Mouse (Mus musculus): ENCODE data around the gene Tmcc1. TPM values are rescaled to one million over a fixed set of nuclear protein-coding genes. Genes with fewer than 3 reads are reported as not detected.

Gene Tmcc1
- polyA plus RNA-seq, 1 experiment = 48.7 TPM

DNA sequence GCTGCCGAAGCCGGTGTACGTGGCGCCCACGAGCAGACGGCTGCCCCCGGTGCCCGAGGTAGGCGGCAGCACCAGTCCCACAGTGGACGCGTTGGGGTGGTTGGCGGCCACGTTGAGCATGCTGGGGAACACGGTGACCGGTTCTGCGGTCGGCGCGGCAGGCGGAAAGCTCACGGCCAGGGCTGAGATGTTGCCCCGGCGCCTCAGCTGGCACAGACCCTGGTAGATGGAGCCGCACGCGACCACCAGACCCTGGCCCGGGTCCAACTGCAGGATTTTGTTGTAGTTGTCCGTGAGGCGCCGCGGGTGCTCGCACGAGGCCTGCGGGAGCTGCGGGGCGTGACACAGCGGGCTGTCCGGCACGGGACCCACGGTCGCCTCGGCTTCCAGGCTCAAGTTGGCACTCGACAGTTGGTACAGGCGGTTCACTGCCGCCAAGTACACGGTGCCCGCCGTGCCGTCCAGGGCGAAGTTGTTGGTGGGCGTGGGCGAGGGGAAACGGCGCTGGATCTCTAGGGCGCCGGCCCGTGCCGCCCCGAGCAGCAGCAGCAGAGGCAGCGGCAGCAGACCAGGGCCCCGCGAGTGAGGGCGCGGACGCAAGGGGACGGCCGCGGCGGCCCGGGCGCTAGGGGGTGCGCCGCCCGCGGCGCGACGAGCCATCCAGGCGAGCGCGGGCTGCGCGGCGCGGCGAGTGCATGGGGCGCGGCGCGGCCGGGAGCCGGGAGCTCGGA lies 199.0 kb downstream of the Tmcc1 start:
- peak overlapping the region; percentile 82 for H3K27ac ChIP-seq (ENCODE audit: insufficient read depth, low read length)
- H3K4me3 ChIP-seq (ENCODE audit: insufficient read depth, low read length) = peak overlapping the region; percentile 81
- no peak for TF ChIP-seq POLR2A (IDR thresholded peaks at IDR 0.05; ENCODE audit: extremely low read depth, insufficient read depth, low read length)
- no peak for TF ChIP-seq CTCF (IDR thresholded peaks at IDR 0.05; ENCODE audit: extremely low read depth, insufficient read depth, low read length)
- peaks cover 7% of the 10 kb centered on the region for H3K4me1 ChIP-seq (ENCODE audit: control insufficient read depth, insufficient read depth, low read length)

DNA sequence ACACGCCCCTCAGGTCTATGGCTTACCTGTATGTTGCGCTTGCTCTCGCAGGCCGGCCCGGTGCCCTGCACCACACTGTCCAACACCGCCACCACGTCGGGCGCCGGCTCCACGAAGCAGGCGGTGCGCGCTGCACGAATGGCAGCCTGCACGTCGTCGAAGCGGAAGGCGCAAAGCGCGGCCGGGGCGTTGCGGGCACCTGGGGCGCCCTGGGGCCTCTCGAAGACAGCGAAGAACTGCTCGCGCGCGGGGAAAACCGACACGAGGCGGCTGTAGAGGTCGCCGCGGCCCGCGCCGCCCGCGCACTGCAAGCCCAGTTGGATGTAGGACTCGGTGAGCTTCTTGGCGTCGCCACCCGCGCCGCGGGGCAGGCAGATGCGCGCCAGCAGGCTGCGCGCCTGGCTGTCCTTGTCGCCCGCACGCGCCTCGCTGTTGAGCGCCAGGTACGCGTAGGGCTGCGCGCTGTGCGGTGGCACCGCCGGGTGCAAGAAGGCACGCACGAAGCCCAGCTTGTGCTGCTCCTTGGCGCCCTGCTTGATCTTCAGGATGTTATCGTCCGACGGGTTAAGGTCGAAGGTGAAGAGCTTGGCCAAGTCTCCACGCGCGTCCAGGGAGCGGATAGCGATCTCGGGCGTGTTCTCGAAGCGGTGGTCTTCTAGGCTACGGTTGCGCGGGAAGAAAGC lies 199.7 kb downstream of the Tmcc1 start:
- peaks cover 9% of the 10 kb centered on the region for H3K4me1 ChIP-seq (ENCODE audit: control insufficient read depth, insufficient read depth, low read length)
- H3K27ac ChIP-seq (ENCODE audit: insufficient read depth, low read length) = peak overlapping the region; percentile 82
- peak overlapping the region; percentile 81 for H3K4me3 ChIP-seq (ENCODE audit: insufficient read depth, low read length)
- TF ChIP-seq CTCF (IDR thresholded peaks at IDR 0.05; ENCODE audit: extremely low read depth, insufficient read depth, low read length) (no peak), POLR2A (IDR thresholded peaks at IDR 0.05; ENCODE audit: extremely low read depth, insufficient read depth, low read length) (0 out of 2 replicates have a peak, but pooled peaks have one; percentile 10)

DNA sequence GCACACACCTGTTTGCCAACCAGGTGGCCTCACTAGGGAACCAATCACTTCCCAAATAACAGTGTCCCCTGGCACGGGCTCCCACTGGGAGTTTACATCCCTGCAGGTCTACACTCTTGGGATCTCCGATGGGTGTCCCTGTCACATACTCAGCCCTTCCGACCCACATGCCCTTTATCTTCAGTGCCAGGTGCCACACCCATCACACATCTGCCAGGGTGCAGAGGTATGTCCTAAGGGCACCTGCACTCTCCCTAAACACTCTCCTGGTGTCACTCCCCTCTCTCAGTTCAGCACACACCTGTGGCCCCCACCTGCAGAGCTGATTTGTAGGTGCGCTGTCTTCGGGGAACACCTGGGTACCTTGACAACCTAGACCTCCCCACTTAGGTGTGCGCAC lies 200.3 kb downstream of the Tmcc1 start:
- TF ChIP-seq CTCF (IDR thresholded peaks at IDR 0.05; ENCODE audit: extremely low read depth, insufficient read depth, low read length) (no peak), POLR2A (IDR thresholded peaks at IDR 0.05; ENCODE audit: extremely low read depth, insufficient read depth, low read length) (no peak)
- H3K27ac ChIP-seq (ENCODE audit: insufficient read depth, low read length) = peak overlapping the region; percentile 82
- peaks cover 9% of the 10 kb centered on the region for H3K4me1 ChIP-seq (ENCODE audit: control insufficient read depth, insufficient read depth, low read length)
- peak overlapping the region; percentile 81 for H3K4me3 ChIP-seq (ENCODE audit: insufficient read depth, low read length)

- peak overlapping the region; percentile 81 for H3K4me3 ChIP-seq (ENCODE audit: insufficient read depth, low read length)
- peak overlapping the region; percentile 60 for H3K27ac ChIP-seq (ENCODE audit: insufficient read depth, low read length)
Measured at GRCm38 (mm10) chr6:115991881-115992620, 201.2 kb downstream of the Tmcc1 start.

GRCm38 (mm10) chr6:115991108-115991880 lies 202.0 kb downstream of the Tmcc1 start:
- TF ChIP-seq CTCF (IDR thresholded peaks at IDR 0.05; ENCODE audit: extremely low read depth, insufficient read depth, low read length) (no peak), POLR2A (IDR thresholded peaks at IDR 0.05; ENCODE audit: extremely low read depth, insufficient read depth, low read length) (no peak)
- peak overlapping the region; percentile 81 for H3K4me3 ChIP-seq (ENCODE audit: insufficient read depth, low read length)
- H3K27ac ChIP-seq (ENCODE audit: insufficient read depth, low read length) = peak overlapping the region; percentile 60
- H3K4me1 ChIP-seq (ENCODE audit: control insufficient read depth, insufficient read depth, low read length) = peaks cover 13% of the 10 kb centered on the region

More at GRCm38 (mm10) chr6:115991881-115992620, 201.2 kb downstream of the Tmcc1 start:
- H3K4me1 ChIP-seq (ENCODE audit: control insufficient read depth, insufficient read depth, low read length) = peaks cover 10% of the 10 kb centered on the region
- TF ChIP-seq POLR2A (IDR thresholded peaks at IDR 0.05; ENCODE audit: extremely low read depth, insufficient read depth, low read length) = no peak
- TF ChIP-seq CTCF (IDR thresholded peaks at IDR 0.05; ENCODE audit: extremely low read depth, insufficient read depth, low read length) = no peak

DNA sequence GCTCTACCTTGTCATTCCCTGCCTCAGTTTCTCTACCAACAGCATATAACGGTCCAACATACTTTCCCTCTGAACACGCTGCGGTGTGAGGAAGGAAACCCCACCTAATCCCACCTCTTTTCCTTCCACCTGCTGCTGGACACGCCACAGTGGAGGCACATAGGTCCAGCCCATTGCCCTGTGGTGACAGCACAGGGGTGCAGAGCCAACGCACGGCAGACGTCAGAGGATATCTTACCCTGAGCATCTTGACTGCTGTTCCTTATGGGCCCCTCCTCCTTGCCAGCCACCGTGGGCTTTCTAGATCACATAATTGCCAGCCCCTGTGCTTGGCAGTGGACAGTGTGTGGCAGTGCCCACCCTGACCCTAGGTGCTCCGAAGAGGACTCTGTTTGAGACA lies 202.8 kb downstream of the Tmcc1 start:
- TF ChIP-seq POLR2A (IDR thresholded peaks at IDR 0.05; ENCODE audit: extremely low read depth, insufficient read depth, low read length) (no peak), CTCF (IDR thresholded peaks at IDR 0.05; ENCODE audit: extremely low read depth, insufficient read depth, low read length) (no peak)
- Histone ChIP-seq H3K4me1 (ENCODE audit: control insufficient read depth, insufficient read depth, low read length) (peaks cover 13% of the 10 kb centered on the region), H3K27ac (ENCODE audit: insufficient read depth, low read length) (peak overlapping the region; percentile 36), H3K4me3 (ENCODE audit: insufficient read depth, low read length) (peak overlapping the region; percentile 18)

GRCm38 (mm10) chr6:115990056-115990455 lies 203.2 kb downstream of the Tmcc1 start:
- no peak for TF ChIP-seq POLR2A (IDR thresholded peaks at IDR 0.05; ENCODE audit: extremely low read depth, insufficient read depth, low read length)
- H3K27ac ChIP-seq (ENCODE audit: insufficient read depth, low read length) = peak overlapping the region; percentile 93
- peak overlapping the region; percentile 18 for H3K4me3 ChIP-seq (ENCODE audit: insufficient read depth, low read length)
- peaks cover 14% of the 10 kb centered on the region for H3K4me1 ChIP-seq (ENCODE audit: control insufficient read depth, insufficient read depth, low read length)

- H3K4me1 ChIP-seq (ENCODE audit: control insufficient read depth, insufficient read depth, low read length) = peaks cover 14% of the 10 kb centered on the region
- peak overlapping the region; percentile 18 for H3K4me3 ChIP-seq (ENCODE audit: insufficient read depth, low read length)
- TF ChIP-seq POLR2A (IDR thresholded peaks at IDR 0.05; ENCODE audit: extremely low read depth, insufficient read depth, low read length) (peak; percentile 57; the same call in 1 of the 2 replicates), CTCF (IDR thresholded peaks at IDR 0.05; ENCODE audit: extremely low read depth, insufficient read depth, low read length) (no peak)
- H3K27ac ChIP-seq (ENCODE audit: insufficient read depth, low read length) = peak overlapping the region; percentile 93
Measured at GRCm38 (mm10) chr6:115989607-115990006, 203.7 kb downstream of the Tmcc1 start.

- H3K4me1 ChIP-seq (ENCODE audit: control insufficient read depth, insufficient read depth, low read length) = peaks cover 14% of the 10 kb centered on the region
- no peak for TF ChIP-seq CTCF (IDR thresholded peaks at IDR 0.05; ENCODE audit: extremely low read depth, insufficient read depth, low read length)
- no peak for TF ChIP-seq POLR2A (IDR thresholded peaks at IDR 0.05; ENCODE audit: extremely low read depth, insufficient read depth, low read length)
- peak overlapping the region; percentile 76 for H3K27ac ChIP-seq (ENCODE audit: insufficient read depth, low read length)
- no peak overlapping the region; the same call in 1 of the 2 replicates for H3K4me3 ChIP-seq (ENCODE audit: insufficient read depth, low read length)
Measured at GRCm38 (mm10) chr6:115989032-115989431, 204.3 kb downstream of the Tmcc1 start.
